Mouse (Mus musculus) embryonic facial prominence, embryonic 14.5 days (tissue): Measurements from ENCODE around the gene Polh. TPM values are rescaled to one million over a fixed set of nuclear protein-coding genes. Genes with fewer than 3 reads are reported as not detected.
A peak's percentile ranks its signal among the peaks of the same experiment; 100 is the strongest.

Source experiments
- ATAC-seq: fragments of 200-750 bp; cut with Nextera tagmentation; 2 replicates; pipeline ENCODE4 v1.8.0; 2017; ENCODE audit warnings: low read depth, moderate number of reproducible peaks, moderate TSS enrichment
- DNase-seq: peaks from one replicate; pipeline ENCODE4 v3.0.0-alpha.2; 2015; ENCODE audit warnings: low spot score
- H3K27ac ChIP-seq: fragments of 300-500 bp; sonication (generic); replicated peaks from 2 replicates; pipeline ENCODE4 v1.5.1; 2014; ENCODE audit warnings: low read depth, mild to moderate bottlenecking, low read length, moderate library complexity
- H3K27me3 ChIP-seq: fragments of 300-500 bp; sonication (generic); replicated peaks from 2 replicates; pipeline ENCODE4 v1.6.1; 2014; ENCODE audit warnings: low read length; ENCODE audit not compliant: control insufficient read depth, insufficient read depth
- H3K36me3 ChIP-seq: fragments of 300-500 bp; sonication (generic); 2 replicates; pipeline ENCODE4 v1.6.1; 2014; ENCODE audit warnings: low read length, mixed read lengths; ENCODE audit not compliant: control insufficient read depth, insufficient read depth
- H3K4me1 ChIP-seq: fragments of 300-500 bp; sonication (generic); 2 replicates; pipeline ENCODE4 v1.6.1; 2014; ENCODE audit warnings: antibody characterized with exemption, low read length; ENCODE audit not compliant: control insufficient read depth, insufficient read depth
- H3K4me2 ChIP-seq: fragments of 300-500 bp; sonication (generic); 2 replicates; pipeline ENCODE4 v1.6.1; 2014; ENCODE audit warnings: low read depth, mild to moderate bottlenecking, low read length, moderate library complexity, mixed read lengths
- H3K4me3 ChIP-seq: fragments of 300-500 bp; sonication (generic); 2 replicates; pipeline ENCODE4 v1.5.1; 2014; ENCODE audit warnings: low read depth, mild to moderate bottlenecking, low read length
- H3K9ac ChIP-seq: fragments of 300-500 bp; sonication (generic); 2 replicates; pipeline ENCODE4 v1.6.1; 2014; ENCODE audit warnings: low read depth, mild to moderate bottlenecking, low read length, moderate library complexity, mixed read lengths
- H3K9me3 ChIP-seq: fragments of 300-500 bp; sonication (generic); 2 replicates; pipeline ENCODE4 v1.6.1; 2016; ENCODE audit warnings: low read length; ENCODE audit not compliant: control insufficient read depth
- WGBS: fragments of 180-500 bp; shearing (Covaris S2); extraction: QIAGEN DNeasy Blood & Tissue Kit; methylation state at CpG from one replicate; pipeline ENCODE4 v1.1.7; 2014; 5-methylcytosine and 5-hydroxymethylcytosine counted together
- polyA plus RNA-seq: library from polyadenylated mRNA; unstranded; fragments of >200 nt; fragmentation: Nextera tagmentation; extraction: Ambion mirVana; gene quantifications from 2 replicates; pipeline ENCODE4 v1.2.1, GENCODE M21; 2014

The Polh gene
- polyA plus RNA-seq: 8.6 and 9.4 TPM in 2 replicates

GRCm38 (mm10) chr17:46202421-46203071, at the start of gene Polh, which contains the start of gene Xpo5:
Polh (minus strand) TSS chr17:46202645.
Xpo5 (plus strand) TSS chr17:46202782.
- H3K9me3 ChIP-seq: no peaks in the 10 kb centered on the region
- H3K36me3 ChIP-seq: peaks cover 47% of the 10 kb centered on the region
- WGBS: under 1% methylated on average over 33 of the region's 66 CpGs
- H3K4me3 ChIP-seq: peak within 1 kb of the TSS; percentile 73
- peak within 1 kb of the TSS; percentile 74 for H3K27ac ChIP-seq
- peak within 1 kb of the TSS; percentile 86 for H3K9ac ChIP-seq
- ATAC-seq (peak; percentile 95), DNase-seq (peak; percentile 96)
- peaks cover 18% of the 10 kb centered on the region for H3K4me1 ChIP-seq
- no peaks in the 10 kb centered on the region for H3K27me3 ChIP-seq
- peak within 1 kb of the TSS; percentile 74 for H3K4me2 ChIP-seq

- Histone ChIP-seq H3K4me1 (peaks cover 16% of the 10 kb centered on the region), H3K27ac (no peak overlapping the region), H3K9me3 (no peaks in the 10 kb centered on the region), H3K4me3 (no peak overlapping the region), H3K36me3 (peaks cover 43% of the 10 kb centered on the region), H3K9ac (no peak overlapping the region), H3K27me3 (peaks cover 16% of the 10 kb centered on the region), H3K4me2 (no peak overlapping the region)
- no peak for DNase-seq
- no peak for ATAC-seq
- WGBS: 75% methylated on average over 7 of the region's 7 CpGs
Measured at GRCm38 (mm10) chr17:46251174-46251573, 48.7 kb upstream of the Polh start.

- DNase-seq (no peak), ATAC-seq (peak; percentile 31)
- peaks cover 16% of the 10 kb centered on the region for H3K4me1 ChIP-seq
- H3K4me3 ChIP-seq: peak overlapping the region; percentile 98
- H3K27ac ChIP-seq: peak overlapping the region; percentile 85
- no peaks in the 10 kb centered on the region for H3K27me3 ChIP-seq
- H3K4me2 ChIP-seq: peak overlapping the region; percentile 89
- under 1% methylated on average over 32 of the region's 37 CpGs for WGBS
- H3K9me3 ChIP-seq: no peaks in the 10 kb centered on the region
- peak overlapping the region; percentile 96 for H3K9ac ChIP-seq
- peaks cover 73% of the 10 kb centered on the region for H3K36me3 ChIP-seq
Measured at GRCm38 (mm10) chr17:46248189-46248522, 45.7 kb upstream of the Polh start.

- Histone ChIP-seq H3K9me3 (no peaks in the 10 kb centered on the region), H3K9ac (peak within 1 kb of the TSS; percentile 96), H3K27ac (peak within 1 kb of the TSS; percentile 85), H3K4me3 (peak within 1 kb of the TSS; percentile 98), H3K27me3 (no peaks in the 10 kb centered on the region), H3K4me1 (peaks cover 16% of the 10 kb centered on the region), H3K4me2 (peak within 1 kb of the TSS; percentile 89), H3K36me3 (peaks cover 78% of the 10 kb centered on the region)
- ATAC-seq (peak; percentile 93), DNase-seq (peak; percentile 98)
- WGBS: 1% methylated on average over 53 of the region's 53 CpGs
Measured at GRCm38 (mm10) chr17:46247512-46248188, 45.2 kb upstream of the Polh start, which contains the start of the genes Polr1c and Yipf3. Polr1c (minus strand) TSS chr17:46248054. Yipf3 (plus strand) TSS chr17:46248080.

GRCm38 (mm10) chr17:46244579-46244978, 42.1 kb upstream of the Polh start:
- Histone ChIP-seq H3K4me1 (peaks cover 16% of the 10 kb centered on the region), H3K27ac (no peak overlapping the region), H3K36me3 (peaks cover 78% of the 10 kb centered on the region), H3K9ac (no peak overlapping the region), H3K4me2 (no peak overlapping the region), H3K9me3 (no peaks in the 10 kb centered on the region), H3K4me3 (no peak overlapping the region), H3K27me3 (no peaks in the 10 kb centered on the region)
- no peak for ATAC-seq
- no peak for DNase-seq
- WGBS: 78% methylated on average over 10 of the region's 10 CpGs

- peaks cover 8% of the 10 kb centered on the region for H3K4me1 ChIP-seq
- ATAC-seq: no peak
- H3K9ac ChIP-seq: no peak overlapping the region
- no peak overlapping the region for H3K4me3 ChIP-seq
- H3K9me3 ChIP-seq: no peaks in the 10 kb centered on the region
- H3K4me2 ChIP-seq: no peak overlapping the region
- H3K36me3 ChIP-seq: peaks cover 81% of the 10 kb centered on the region
- no peak overlapping the region for H3K27ac ChIP-seq
- DNase-seq: no peak
- 69% methylated on average over 2 of the region's 2 CpGs for WGBS
- no peaks in the 10 kb centered on the region for H3K27me3 ChIP-seq
Measured at GRCm38 (mm10) chr17:46243624-46244023, 41.2 kb upstream of the Polh start.

GRCm38 (mm10) chr17:46242993-46243392, 40.5 kb upstream of the Polh start:
- Histone ChIP-seq H3K9ac (no peak overlapping the region), H3K36me3 (peaks cover 87% of the 10 kb centered on the region), H3K9me3 (no peaks in the 10 kb centered on the region), H3K27ac (no peak overlapping the region), H3K4me3 (no peak overlapping the region), H3K27me3 (no peaks in the 10 kb centered on the region), H3K4me2 (no peak overlapping the region), H3K4me1 (peaks cover 7% of the 10 kb centered on the region)
- WGBS: 87% methylated on average over 4 of the region's 4 CpGs
- DNase-seq: no peak
- no peak for ATAC-seq

- Histone ChIP-seq H3K4me1 (peaks cover 7% of the 10 kb centered on the region), H3K4me2 (no peak overlapping the region), H3K9ac (no peak overlapping the region), H3K27me3 (no peaks in the 10 kb centered on the region), H3K4me3 (no peak overlapping the region), H3K9me3 (no peaks in the 10 kb centered on the region), H3K36me3 (peaks cover 94% of the 10 kb centered on the region), H3K27ac (no peak overlapping the region)
- 87% methylated on average over 13 of the region's 13 CpGs for WGBS
- DNase-seq (no peak), ATAC-seq (no peak)
Measured at GRCm38 (mm10) chr17:46242274-46242673, 39.8 kb upstream of the Polh start.
